Mouse (Mus musculus): ENCODE data around the gene Pxmp2. TPM values are rescaled to one million over a fixed set of nuclear protein-coding genes. Genes with fewer than 3 reads are reported as not detected.

Pxmp2 gene
- polyA plus RNA-seq, 1 experiment from 2014 or later = 6.7 TPM

- Histone ChIP-seq H3K27me3 (replicated peaks; ENCODE audit: control insufficient read depth, insufficient read depth, low read length) (peaks cover 16% of the 10 kb centered on the region), H3K4me2 (ENCODE audit: low read depth, low read length) (peak overlapping the region; percentile 98), H3K4me1 (ENCODE audit: control insufficient read depth, insufficient read depth, low read length) (no peaks in the 10 kb centered on the region), H3K27ac (replicated peaks; ENCODE audit: low read depth, low read length) (peak overlapping the region; percentile 76), H3K36me3 (ENCODE audit: control insufficient read depth, insufficient read depth, low read length) (peaks cover 24% of the 10 kb centered on the region), H3K9me3 (ENCODE audit: control insufficient read depth, low read length) (no peaks in the 10 kb centered on the region), H3K4me3 (ENCODE audit: low read depth, low read length) (peak overlapping the region; percentile 78), H3K9ac (ENCODE audit: low read depth, low read length) (peak overlapping the region; percentile 88)
- 1% methylated on average over 26 of the region's 31 CpGs for WGBS
- DNase-seq (ENCODE audit: low spot score) (no peak), ATAC-seq (ENCODE audit: low read depth) (peak; percentile 77)
Measured at GRCm38 (mm10) chr5:110286446-110287083, 579 bp upstream of the Pxmp2 start.

GRCm38 (mm10) chr5:110285156-110285555 is 830 bp downstream of the Pxmp2 start:
- Histone ChIP-seq H3K4me3 (ENCODE audit: low read depth, low read length) (peak overlapping the region; percentile 78), H3K4me1 (ENCODE audit: control insufficient read depth, insufficient read depth, low read length) (no peaks in the 10 kb centered on the region), H3K27ac (replicated peaks; ENCODE audit: low read depth, low read length) (no peak overlapping the region), H3K27me3 (replicated peaks; ENCODE audit: control insufficient read depth, insufficient read depth, low read length) (peaks cover 16% of the 10 kb centered on the region), H3K9ac (ENCODE audit: low read depth, low read length) (0 out of 2 replicates have a peak overlapping the region, but pooled peaks have one; percentile 88), H3K4me2 (ENCODE audit: low read depth, low read length) (peak overlapping the region; percentile 98), H3K36me3 (ENCODE audit: control insufficient read depth, insufficient read depth, low read length) (peaks cover 10% of the 10 kb centered on the region; the same call in 1 of the 2 replicates), H3K9me3 (ENCODE audit: control insufficient read depth, low read length) (no peaks in the 10 kb centered on the region)
- ATAC-seq (ENCODE audit: low read depth) (no peak), DNase-seq (ENCODE audit: low spot score) (no peak)
- WGBS = 10% methylated on average over 15 of the region's 15 CpGs

GRCm38 (mm10) chr5:110284536-110284935 is 1.4 kb downstream of the Pxmp2 start:
- ATAC-seq (ENCODE audit: low read depth) (no peak), DNase-seq (ENCODE audit: low spot score) (peak; percentile 19)
- H3K4me1 ChIP-seq (ENCODE audit: control insufficient read depth, insufficient read depth, low read length) = no peaks in the 10 kb centered on the region
- no peaks in the 10 kb centered on the region for H3K9me3 ChIP-seq (ENCODE audit: control insufficient read depth, low read length)
- no peak overlapping the region for H3K4me2 ChIP-seq (ENCODE audit: low read depth, low read length)
- no peak overlapping the region for H3K27ac ChIP-seq (replicated peaks; ENCODE audit: low read depth, low read length)
- 19% methylated on average over 4 of the region's 4 CpGs for WGBS
- H3K4me3 ChIP-seq (ENCODE audit: low read depth, low read length) = no peak overlapping the region
- no peak overlapping the region for H3K9ac ChIP-seq (ENCODE audit: low read depth, low read length)
- peaks cover 4% of the 10 kb centered on the region; the same call in 1 of the 2 replicates for H3K36me3 ChIP-seq (ENCODE audit: control insufficient read depth, insufficient read depth, low read length)
- peaks cover 16% of the 10 kb centered on the region for H3K27me3 ChIP-seq (replicated peaks; ENCODE audit: control insufficient read depth, insufficient read depth, low read length)

GRCm38 (mm10) chr5:110281984-110282383 is 4.0 kb downstream of the Pxmp2 start:
- ATAC-seq (ENCODE audit: low read depth) = no peak
- Histone ChIP-seq H3K27me3 (replicated peaks; ENCODE audit: control insufficient read depth, insufficient read depth, low read length) (peaks cover 16% of the 10 kb centered on the region), H3K4me3 (ENCODE audit: low read depth, low read length) (no peak overlapping the region), H3K36me3 (ENCODE audit: control insufficient read depth, insufficient read depth, low read length) (no peaks in the 10 kb centered on the region), H3K27ac (replicated peaks; ENCODE audit: low read depth, low read length) (no peak overlapping the region), H3K9ac (ENCODE audit: low read depth, low read length) (no peak overlapping the region), H3K9me3 (ENCODE audit: control insufficient read depth, low read length) (no peaks in the 10 kb centered on the region), H3K4me2 (ENCODE audit: low read depth, low read length) (no peak overlapping the region), H3K4me1 (ENCODE audit: control insufficient read depth, insufficient read depth, low read length) (no peaks in the 10 kb centered on the region)
- 65% methylated on average over 2 of the region's 2 CpGs for WGBS
- no peak for DNase-seq (ENCODE audit: low spot score)

GRCm38 (mm10) chr5:110276910-110277309 is 9.1 kb downstream of the Pxmp2 start:
- H3K4me3 ChIP-seq (ENCODE audit: low read depth, low read length) = no peak overlapping the region
- H3K36me3 ChIP-seq (ENCODE audit: control insufficient read depth, insufficient read depth, low read length) = no peaks in the 10 kb centered on the region
- no peaks in the 10 kb centered on the region for H3K4me1 ChIP-seq (ENCODE audit: control insufficient read depth, insufficient read depth, low read length)
- no peak overlapping the region for H3K27ac ChIP-seq (replicated peaks; ENCODE audit: low read depth, low read length)
- H3K9ac ChIP-seq (ENCODE audit: low read depth, low read length) = no peak overlapping the region
- DNase-seq (ENCODE audit: low spot score) = no peak
- H3K9me3 ChIP-seq (ENCODE audit: control insufficient read depth, low read length) = no peaks in the 10 kb centered on the region
- 100% methylated on average over 1 of the region's 1 CpGs for WGBS
- no peak for ATAC-seq (ENCODE audit: low read depth)
- H3K4me2 ChIP-seq (ENCODE audit: low read depth, low read length) = no peak overlapping the region
- H3K27me3 ChIP-seq (replicated peaks; ENCODE audit: control insufficient read depth, insufficient read depth, low read length) = no peaks in the 10 kb centered on the region

- DNase-seq (ENCODE audit: low spot score) = no peak
- Histone ChIP-seq H3K9me3 (ENCODE audit: control insufficient read depth, low read length) (no peaks in the 10 kb centered on the region), H3K36me3 (ENCODE audit: control insufficient read depth, insufficient read depth, low read length) (no peaks in the 10 kb centered on the region), H3K27me3 (replicated peaks; ENCODE audit: control insufficient read depth, insufficient read depth, low read length) (no peaks in the 10 kb centered on the region), H3K4me1 (ENCODE audit: control insufficient read depth, insufficient read depth, low read length) (no peaks in the 10 kb centered on the region), H3K4me3 (ENCODE audit: low read depth, low read length) (no peak overlapping the region), H3K4me2 (ENCODE audit: low read depth, low read length) (no peak overlapping the region), H3K9ac (ENCODE audit: low read depth, low read length) (no peak overlapping the region), H3K27ac (replicated peaks; ENCODE audit: low read depth, low read length) (no peak overlapping the region)
- ATAC-seq (ENCODE audit: low read depth) = no peak
- 73% methylated on average over 2 of the region's 2 CpGs for WGBS
Measured at GRCm38 (mm10) chr5:110276391-110276790, 9.6 kb downstream of the Pxmp2 start.

GRCm38 (mm10) chr5:110274846-110275245 is 11.1 kb downstream of the Pxmp2 start:
- no peak for ATAC-seq (ENCODE audit: low read depth)
- no peak overlapping the region for H3K4me2 ChIP-seq (ENCODE audit: low read depth, low read length)
- no peaks in the 10 kb centered on the region for H3K4me1 ChIP-seq (ENCODE audit: control insufficient read depth, insufficient read depth, low read length)
- DNase-seq (ENCODE audit: low spot score) = no peak
- H3K9ac ChIP-seq (ENCODE audit: low read depth, low read length) = no peak overlapping the region
- WGBS = 51% methylated on average over 2 of the region's 2 CpGs
- no peak overlapping the region for H3K4me3 ChIP-seq (ENCODE audit: low read depth, low read length)
- H3K27me3 ChIP-seq (replicated peaks; ENCODE audit: control insufficient read depth, insufficient read depth, low read length) = no peaks in the 10 kb centered on the region
- H3K36me3 ChIP-seq (ENCODE audit: control insufficient read depth, insufficient read depth, low read length) = no peaks in the 10 kb centered on the region
- H3K9me3 ChIP-seq (ENCODE audit: control insufficient read depth, low read length) = no peaks in the 10 kb centered on the region
- H3K27ac ChIP-seq (replicated peaks; ENCODE audit: low read depth, low read length) = no peak overlapping the region

- no peaks in the 10 kb centered on the region for H3K36me3 ChIP-seq (ENCODE audit: control insufficient read depth, insufficient read depth, low read length)
- H3K9ac ChIP-seq (ENCODE audit: low read depth, low read length) = no peak overlapping the region
- no peaks in the 10 kb centered on the region for H3K4me1 ChIP-seq (ENCODE audit: control insufficient read depth, insufficient read depth, low read length)
- no peak overlapping the region for H3K27ac ChIP-seq (replicated peaks; ENCODE audit: low read depth, low read length)
- no peaks in the 10 kb centered on the region for H3K27me3 ChIP-seq (replicated peaks; ENCODE audit: control insufficient read depth, insufficient read depth, low read length)
- H3K4me2 ChIP-seq (ENCODE audit: low read depth, low read length) = no peak overlapping the region
- ATAC-seq (ENCODE audit: low read depth) (no peak), DNase-seq (ENCODE audit: low spot score) (no peak)
- H3K9me3 ChIP-seq (ENCODE audit: control insufficient read depth, low read length) = no peaks in the 10 kb centered on the region
- no peak overlapping the region for H3K4me3 ChIP-seq (ENCODE audit: low read depth, low read length)
- WGBS = 80% methylated on average over 4 of the region's 4 CpGs
Measured at GRCm38 (mm10) chr5:110274147-110274546, 11.8 kb downstream of the Pxmp2 start.

- Histone ChIP-seq H3K36me3 (ENCODE audit: control insufficient read depth, insufficient read depth, low read length) (peaks cover 19% of the 10 kb centered on the region), H3K27me3 (replicated peaks; ENCODE audit: control insufficient read depth, insufficient read depth, low read length) (no peaks in the 10 kb centered on the region), H3K4me2 (ENCODE audit: low read depth, low read length) (peak overlapping the region; percentile 34; the same call in 1 of the 2 replicates), H3K9ac (ENCODE audit: low read depth, low read length) (no peak overlapping the region), H3K4me3 (ENCODE audit: low read depth, low read length) (no peak overlapping the region), H3K27ac (replicated peaks; ENCODE audit: low read depth, low read length) (no peak overlapping the region), H3K9me3 (ENCODE audit: control insufficient read depth, low read length) (no peaks in the 10 kb centered on the region), H3K4me1 (ENCODE audit: control insufficient read depth, insufficient read depth, low read length) (peaks cover 7% of the 10 kb centered on the region; the same call in 1 of the 2 replicates)
- no peak for DNase-seq (ENCODE audit: low spot score)
- ATAC-seq (ENCODE audit: low read depth) = no peak
- WGBS = 93% methylated on average over 6 of the region's 6 CpGs
Measured at GRCm38 (mm10) chr5:110270242-110270641, 15.7 kb downstream of the Pxmp2 start.

All from embryonic facial prominence, embryonic 14.5 days (tissue).